Comparison of ENCODE assay signal across 8 mouse cellular contexts in the genomic region with DNA sequence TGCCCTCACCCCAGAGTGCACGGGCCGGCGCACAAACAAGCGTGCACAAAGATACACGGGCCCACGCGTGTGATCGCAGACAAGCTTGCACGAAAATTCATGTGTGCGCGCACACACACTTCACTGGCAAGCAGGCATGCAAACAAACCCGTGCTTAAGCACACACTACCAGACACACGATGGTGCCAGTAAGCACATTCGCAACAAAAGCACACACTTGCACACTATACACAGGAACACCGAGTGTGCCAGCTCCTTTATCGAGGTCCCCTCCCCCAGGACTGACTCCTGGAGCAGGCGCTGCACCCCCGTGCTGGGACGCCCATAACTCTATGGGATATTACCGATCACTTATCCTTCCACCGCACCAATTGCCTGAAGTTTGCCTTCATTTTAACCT. TPM values are rescaled to one million over a fixed set of nuclear protein-coding genes. Genes with fewer than 3 reads are reported as not detected.
DNase-seq lines count a peak whose midpoint lies in the region; ATAC-seq and TF ChIP-seq lines count a peak whose summit lies in the region.

No protein-coding gene starts in this region.

- no peak for ATAC-seq in heart, embryonic 15.5 days (replicated peaks; ENCODE audit: insufficient number of reproducible peaks, insufficient read depth, low FRiP score, low read depth)
- 0 out of 2 replicates have a peak, but pooled peaks have one; percentile 0 for ATAC-seq in limb, embryonic 14.5 days (ENCODE audit: low FRiP score, low read depth)
- peak; percentile 29; the same call in 1 of the 2 replicates for ATAC-seq in neural tube, embryonic 13.5 days (ENCODE audit: low read depth)

- H3K9ac ChIP-seq in heart, embryonic 15.5 days: peak overlapping the region; percentile 75
- peak overlapping the region; percentile 97 for H3K9ac ChIP-seq in limb, embryonic 14.5 days (ENCODE audit: low read depth, low read length, severe bottlenecking)
- peak overlapping the region; percentile 82 for H3K9ac ChIP-seq in neural tube, embryonic 13.5 days

- DNase-seq in kidney, adult 18-20 months: peak; percentile 8
- no peak for DNase-seq in kidney, adult 8-10 months
- DNase-seq in adrenal gland, postnatal 10 days: peak; percentile 51
- DNase-seq in limb, embryonic 14.5 days (ENCODE audit: low spot score): peak; percentile 15
- no peak for DNase-seq in urinary bladder, postnatal 10 days (ENCODE audit: low spot score)
- DNase-seq in thymus, postnatal 25 days: no peak

- no peaks in the 10 kb centered on the region for H3K36me3 ChIP-seq in heart, embryonic 15.5 days
- H3K36me3 ChIP-seq in limb, embryonic 14.5 days (ENCODE audit: control insufficient read depth, insufficient read depth, low read length): no peaks in the 10 kb centered on the region
- H3K36me3 ChIP-seq in neural tube, embryonic 13.5 days: no peaks in the 10 kb centered on the region

- H3K4me3 ChIP-seq in heart, embryonic 15.5 days: peak overlapping the region; percentile 78
- H3K4me3 ChIP-seq in limb, embryonic 14.5 days (replicated peaks; ENCODE audit: low read length): peak overlapping the region; percentile 84
- H3K4me3 ChIP-seq in neural tube, embryonic 13.5 days: peak overlapping the region; percentile 70

- peak overlapping the region; percentile 73 for H3K27ac ChIP-seq in heart, embryonic 15.5 days
- peak overlapping the region; percentile 92 for H3K27ac ChIP-seq in limb, embryonic 14.5 days (replicated peaks; ENCODE audit: low read depth, low read length)
- H3K27ac ChIP-seq in neural tube, embryonic 13.5 days (replicated peaks): peak overlapping the region; percentile 77; the same call in 1 of the 2 replicates

- peak overlapping the region; percentile 96 for H3K4me2 ChIP-seq in heart, embryonic 15.5 days
- peak overlapping the region; percentile 95 for H3K4me2 ChIP-seq in limb, embryonic 14.5 days (replicated peaks; ENCODE audit: low read depth, low read length, severe bottlenecking)
- peak overlapping the region; percentile 95 for H3K4me2 ChIP-seq in neural tube, embryonic 13.5 days

- WGBS in heart, embryonic 15.5 days: 0% methylated on average over 21 of the region's 21 CpGs
- WGBS in limb, embryonic 14.5 days: 0% methylated on average over 21 of the region's 21 CpGs
- WGBS in neural tube, embryonic 13.5 days: under 1% methylated on average over 21 of the region's 21 CpGs

- H3K4me1 ChIP-seq in heart, embryonic 15.5 days (replicated peaks): peaks cover 20% of the 10 kb centered on the region
- H3K4me1 ChIP-seq in limb, embryonic 14.5 days (ENCODE audit: control insufficient read depth, insufficient read depth, low read length): peaks cover 4% of the 10 kb centered on the region
- H3K4me1 ChIP-seq in neural tube, embryonic 13.5 days (replicated peaks): peaks cover 46% of the 10 kb centered on the region

- H3K9me3 ChIP-seq in heart, embryonic 15.5 days (replicated peaks): no peaks in the 10 kb centered on the region
- H3K9me3 ChIP-seq in limb, embryonic 14.5 days (ENCODE audit: control insufficient read depth, low read length): no peaks in the 10 kb centered on the region
- H3K9me3 ChIP-seq in neural tube, embryonic 13.5 days: no peaks in the 10 kb centered on the region

- H3K27me3 ChIP-seq in heart, embryonic 15.5 days: no peaks in the 10 kb centered on the region
- no peaks in the 10 kb centered on the region for H3K27me3 ChIP-seq in limb, embryonic 14.5 days (ENCODE audit: control insufficient read depth, insufficient read depth, low read length)
- peaks cover 22% of the 10 kb centered on the region for H3K27me3 ChIP-seq in neural tube, embryonic 13.5 days

- TF ChIP-seq POLR2A in limb, embryonic 14.5 days (IDR thresholded peaks at IDR 0.05; ENCODE audit: borderline replicate concordance, extremely low read depth, insufficient read depth, insufficient read length): no peak

RNA-seq across cellular contexts. Expression of a gene that starts 1.2 kb away (rescaled TPM):
- 1 to 10 TPM; 3.9 to 6.4 TPM for total RNA-seq in adrenal gland, postnatal 10 days (2021)
- 2.8 and 3.3 TPM in 2 replicates for polyA plus RNA-seq in heart, embryonic 15.5 days (2015; fragmentation: Nextera tagmentation; extraction: Ambion mirVana)
- 75.5 and 90.3 TPM in 2 replicates for polyA plus RNA-seq in limb, embryonic 14.5 days (2012; rRNA removed)
- polyA plus RNA-seq in limb, embryonic 14.5 days (2014; fragmentation: Nextera tagmentation; extraction: Ambion mirVana): 32.0 and 38.9 TPM in 2 replicates
- polyA plus RNA-seq in neural tube, embryonic 13.5 days (2015; fragmentation: Nextera tagmentation; extraction: Ambion mirVana): 3.7 and 8.8 TPM in 2 replicates

Comparison
In these comparisons a context has a peak if more than half of its experiments do, and no peak if none do; other contexts are left out.
1. DNase-seq: peak in kidney, adult 18-20 months (single experiment), adrenal gland, postnatal 10 days (single experiment) and limb, embryonic 14.5 days (single experiment); none in kidney, adult 8-10 months (0 of 2), urinary bladder, postnatal 10 days (single experiment) and thymus, postnatal 25 days (single experiment).
2. Peak in every context shown above with its lines, with median percentiles within 50 percentile points of each other: H3K27ac ChIP-seq, H3K4me2 ChIP-seq, H3K4me3 ChIP-seq and H3K9ac ChIP-seq.